Mouse (Mus musculus) gastrocnemius, postnatal 4 days (tissue): ENCODE results near the gene Mrpl38. TPM values are rescaled to one million over a fixed set of nuclear protein-coding genes. Genes with fewer than 3 reads are reported as not detected.
A peak's percentile ranks its signal among the peaks of the same experiment; 100 is the strongest.

Source experiments
- DNase-seq, 2 experiments: peaks; one replicate each; pipeline ENCODE4 v3.0.0; 2021 to 2022; ENCODE audit warnings: low spot score in 2 of 2, mixed read lengths in 2 of 2
- long read RNA-seq, 2 experiments: library from polyadenylated mRNA; stranded (forward); transcript quantifications; one replicate each; pipeline ENCODE4 v2.0.0; 2021
- total RNA-seq, 2 experiments: library from RNA; stranded (reverse); gene quantifications; 2 replicates each; pipeline ENCODE4 v1.2.3; 2021

Gene Mrpl38
- 10 to 100 TPM; 47.0 to 50.6 TPM for total RNA-seq
- long read RNA-seq, experiment 1, transcript Mrpl38-201 (9 exons, 1,411 nt): major isoform, 81 of 94 reads
- long read RNA-seq, experiment 1, partial matches to known transcripts: 3 of 94 reads
- long read RNA-seq, experiment 1, other reads (novel, unspliced or antisense): 6 of 94 reads
- long read RNA-seq, experiment 2, transcript Mrpl38-201 (9 exons, 1,411 nt): major isoform, 58 of 75 reads
- long read RNA-seq, experiment 2, partial matches to known transcripts: 3 of 75 reads
- long read RNA-seq, experiment 2, other reads (novel, unspliced or antisense): 10 of 75 reads

GRCm38 (mm10) chr11:116138468-116139138 is at the start of gene Mrpl38:
Gene Mrpl38, minus strand, starts transcription at chr11:116138868.
- peak; percentile 73 to 87 for DNase-seq

GRCm38 (mm10) chr11:116187226-116187930 is 48.7 kb upstream of the Mrpl38 start:
- DNase-seq: no peak

GRCm38 (mm10) chr11:116186360-116186759 is 47.7 kb upstream of the Mrpl38 start:
- no peak for DNase-seq

GRCm38 (mm10) chr11:116185836-116186235 is 47.2 kb upstream of the Mrpl38 start:
- no peak for DNase-seq

DNA sequence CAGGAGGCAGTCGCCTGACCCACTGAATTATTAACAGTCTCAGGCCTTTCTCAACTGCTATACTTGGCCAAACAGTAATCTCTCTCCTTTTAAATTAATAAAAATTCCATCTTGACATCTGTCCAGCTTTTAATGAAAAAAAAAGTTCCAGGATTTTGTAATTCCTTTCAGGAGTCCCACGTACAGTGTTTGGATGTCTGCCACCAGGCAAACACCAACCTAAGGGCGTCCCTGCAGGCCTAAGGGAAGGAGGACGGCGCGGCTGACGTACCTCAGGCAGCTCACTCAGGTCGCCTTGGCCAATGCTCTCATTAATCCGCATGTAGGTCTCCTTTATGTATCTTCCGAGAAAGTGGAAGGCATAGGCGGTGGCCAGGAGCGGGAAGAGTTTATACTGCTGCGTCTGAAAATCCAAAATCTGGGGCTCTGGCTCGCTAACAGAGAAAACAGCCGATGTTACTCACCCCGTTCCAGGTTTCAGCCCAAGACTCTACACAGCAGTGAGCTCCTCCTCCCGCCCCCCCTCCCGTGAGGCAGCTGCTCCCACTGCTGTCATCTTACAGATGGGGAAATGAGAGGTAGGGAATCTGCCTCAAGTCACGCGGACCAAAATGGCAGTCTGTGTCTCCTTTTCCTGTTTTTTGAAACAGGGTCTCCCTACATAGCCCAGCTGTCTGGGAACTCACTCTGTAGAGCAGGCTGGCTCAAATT is 39.9 kb upstream of the Mrpl38 start:
- no peak for DNase-seq

- DNase-seq: no peak
These were observed 37.3 kb upstream of the Mrpl38 start for GRCm38 (mm10) chr11:116176010-116176409.

GRCm38 (mm10) chr11:116174775-116175448 is 36.2 kb upstream of the Mrpl38 start:
- DNase-seq: no peak

DNA sequence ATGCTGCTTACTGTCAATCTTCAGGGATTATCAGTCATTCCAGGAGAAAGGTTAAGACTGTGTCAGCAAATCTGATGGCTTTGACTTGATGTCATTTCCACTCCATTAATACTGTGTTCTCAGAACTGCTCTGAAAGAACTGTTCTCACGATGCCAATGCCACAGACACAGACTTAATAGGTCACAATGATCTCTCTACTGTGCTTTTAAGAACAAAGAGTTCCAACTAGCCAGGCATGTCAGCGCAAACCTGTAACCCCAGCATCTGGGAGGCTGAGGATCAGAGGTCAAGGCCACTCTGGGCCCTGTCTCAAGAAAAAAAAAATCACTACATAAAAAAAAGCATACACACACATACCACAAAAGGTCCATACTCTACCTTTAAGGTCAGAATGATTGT is 33.3 kb upstream of the Mrpl38 start:
- DNase-seq: no peak

- no peak for DNase-seq
These were observed 31.5 kb upstream of the Mrpl38 start for GRCm38 (mm10) chr11:116170003-116170800.

DNA sequence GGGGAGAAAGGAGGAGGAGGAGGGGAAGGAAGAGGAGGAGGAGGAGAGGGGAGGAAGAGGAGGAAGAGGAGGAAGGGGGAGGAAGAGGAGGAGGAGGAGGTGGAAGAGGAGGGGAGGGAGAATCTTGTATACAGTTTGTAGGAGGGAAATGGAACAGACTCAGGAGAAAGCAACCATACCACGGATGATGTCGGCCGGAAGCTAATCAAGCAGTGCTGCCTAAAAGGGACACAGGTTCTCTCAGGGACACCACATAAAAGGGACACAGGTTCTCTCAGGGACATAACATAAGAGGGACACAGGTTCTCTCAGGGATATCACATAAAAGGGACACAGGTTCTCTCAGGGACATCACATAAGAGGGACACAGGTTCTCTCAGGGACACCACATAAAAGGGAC is 30.5 kb upstream of the Mrpl38 start:
- no peak for DNase-seq

- peak; percentile 83 to 94 for DNase-seq
These were observed 29.3 kb upstream of the Mrpl38 start, which contains the start of gene Fbf1 for GRCm38 (mm10) chr11:116167884-116168439. Gene Fbf1, minus strand, starts transcription at chr11:116168166.

DNA sequence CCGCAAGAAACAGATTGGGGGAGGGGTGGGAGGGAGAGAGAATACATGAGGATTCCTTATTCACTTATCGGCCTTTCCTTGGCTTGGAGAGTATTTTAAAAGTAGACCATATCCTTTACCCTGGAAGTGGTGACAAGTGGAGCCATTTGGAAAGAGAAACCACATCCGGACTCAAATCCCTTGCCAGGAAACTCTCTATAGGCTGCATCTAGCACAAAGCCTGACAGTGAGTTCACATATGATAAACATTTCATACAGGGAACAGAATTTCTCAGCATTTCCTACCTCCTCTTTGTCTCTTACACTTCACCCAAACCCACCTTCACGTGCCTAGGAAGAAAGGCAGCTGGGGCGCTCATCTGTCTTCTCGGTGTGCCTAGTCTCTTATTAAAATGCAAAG is 28.6 kb upstream of the Mrpl38 start:
- no peak for DNase-seq

GRCm38 (mm10) chr11:116163002-116163401 is 24.3 kb upstream of the Mrpl38 start:
- no peak for DNase-seq

GRCm38 (mm10) chr11:116162146-116162545 is 23.5 kb upstream of the Mrpl38 start:
- no peak for DNase-seq

- no peak for DNase-seq
These were observed 22.6 kb upstream of the Mrpl38 start for GRCm38 (mm10) chr11:116161312-116161711.

GRCm38 (mm10) chr11:116150960-116151359 is 12.3 kb upstream of the Mrpl38 start:
- no peak for DNase-seq

DNA sequence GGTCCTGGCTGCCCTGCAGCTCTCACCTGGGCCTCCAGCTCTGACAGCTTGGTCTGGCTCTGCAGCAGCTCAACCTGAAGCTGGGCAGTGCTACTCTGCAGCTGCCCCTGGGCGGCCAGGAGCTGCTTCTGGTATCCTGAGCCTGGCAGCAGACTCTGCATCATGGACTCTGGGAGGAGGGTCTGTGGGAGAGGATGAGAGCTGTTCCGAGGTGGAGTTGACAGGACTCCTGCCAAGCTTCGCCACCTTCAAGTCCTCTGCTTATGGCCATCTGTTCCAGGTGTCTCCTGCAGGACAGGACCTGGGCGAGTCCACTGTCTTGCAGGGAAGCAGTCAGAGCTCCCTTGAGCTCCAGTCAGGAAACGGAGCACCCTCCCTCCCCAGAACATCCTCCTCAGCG is 10.7 kb upstream of the Mrpl38 start:
- DNase-seq: no peak

GRCm38 (mm10) chr11:116148761-116149221 is 10.1 kb upstream of the Mrpl38 start:
- DNase-seq: no peak

GRCm38 (mm10) chr11:116146294-116146985 is 7.8 kb upstream of the Mrpl38 start:
- no peak for DNase-seq
